Mouse (Mus musculus) heart, adult 2 months (tissue): ENCODE data around the gene Tmem268.

Experiments used
- CTCF ChIP-seq: fragments of 200-600 bp; IDR thresholded peaks from 2 replicates; pipeline ENCODE4 v1.8.1; 2022; ENCODE audit warnings: antibody characterized with exemption, mild to moderate bottlenecking, moderate library complexity
- EP300 ChIP-seq: fragments of 200-500 bp; IDR thresholded peaks from 2 replicates; pipeline ENCODE4 v1.6.1; 2011; ENCODE audit warnings: low read depth, low read length, control low read depth; ENCODE audit not compliant: insufficient read depth
- POLR2A ChIP-seq: fragments of 200-500 bp; IDR thresholded peaks from 2 replicates; pipeline ENCODE4 v1.6.1; 2011; ENCODE audit warnings: mild to moderate bottlenecking, low read depth, low read length, control low read depth; ENCODE audit not compliant: insufficient read depth

GRCm38 (mm10) chr4:63556665-63557064 lies 1.9 kb upstream of the Tmem268 start:
- TF ChIP-seq CTCF, result no peak
- TF ChIP-seq POLR2A, result no peak
- no peak for TF ChIP-seq EP300
